Mouse (Mus musculus) gastrocnemius, postnatal 14 days (tissue): ENCODE measurements around the gene Spata2. TPM values are rescaled to one million over a fixed set of nuclear protein-coding genes. Genes with fewer than 3 reads are reported as not detected.

Experiments
- DNase-seq: peaks from one replicate; pipeline ENCODE4 v3.0.0; 2021; ENCODE audit warnings: mixed read lengths
- intact Hi-C: fragments of 180-260 bp; cut with DNase I; formaldehyde crosslinking; loops from one replicate; pipeline ENCODE4 v1.15.1; 2025; ENCODE audit warnings: low total_unique reads
- total RNA-seq, 2 experiments: library from RNA; stranded (reverse); gene quantifications; 2 replicates each; pipeline ENCODE4 v1.2.3; 2021

The Spata2 gene
- total RNA-seq, 2 experiments from 2014 or later, result 11.6 to 15.7 TPM

GRCm38 (mm10) chr2:167485501-167486377 lies 6.9 kb downstream of the Spata2 start:
- intact Hi-C loops, result no loop called here

GRCm38 (mm10) chr2:167484932-167485331 lies 7.8 kb downstream of the Spata2 start:
- intact Hi-C loops, result no loop called here
- no peak for DNase-seq

More at GRCm38 (mm10) chr2:167485501-167486377, 6.9 kb downstream of the Spata2 start:
- peak; percentile 68 for DNase-seq

- intact Hi-C loops, result no loop called here
- no peak for DNase-seq
Measured at GRCm38 (mm10) chr2:167483827-167484410, 8.8 kb downstream of the Spata2 start.

GRCm38 (mm10) chr2:167483081-167483826 lies 9.4 kb downstream of the Spata2 start:
- intact Hi-C loops, result no loop called here
- no peak for DNase-seq

GRCm38 (mm10) chr2:167482681-167483080 lies 10.0 kb downstream of the Spata2 start:
- intact Hi-C loops, result no loop called here

GRCm38 (mm10) chr2:167479501-167479900 lies 13.2 kb downstream of the Spata2 start:
- no peak for DNase-seq
- intact Hi-C loops, result no loop called here

More at GRCm38 (mm10) chr2:167482681-167483080, 10.0 kb downstream of the Spata2 start:
- no peak for DNase-seq

- DNase-seq, result no peak
- intact Hi-C loops, result no loop called here
Measured at GRCm38 (mm10) chr2:167478128-167478527, 14.6 kb downstream of the Spata2 start.

- intact Hi-C loops, result no loop called here
- DNase-seq, result no peak
Measured at GRCm38 (mm10) chr2:167476762-167477161, 15.9 kb downstream of the Spata2 start.

- DNase-seq, result peak; percentile 63
- intact Hi-C loops, result no loop called here
Measured at GRCm38 (mm10) chr2:167476200-167476688, 16.4 kb downstream of the Spata2 start.

GRCm38 (mm10) chr2:167475596-167475995 lies 17.1 kb downstream of the Spata2 start:
- intact Hi-C loops, result no loop called here
- no peak for DNase-seq

GRCm38 (mm10) chr2:167474218-167474617 lies 18.5 kb downstream of the Spata2 start:
- DNase-seq, result no peak
- intact Hi-C loops, result no loop called here

GRCm38 (mm10) chr2:167471585-167471984 lies 21.1 kb downstream of the Spata2 start:
- intact Hi-C loops, result no loop called here
- no peak for DNase-seq

GRCm38 (mm10) chr2:167470611-167471010 lies 22.1 kb downstream of the Spata2 start:
- no peak for DNase-seq
- intact Hi-C loops, result no loop called here

- no peak for DNase-seq
- intact Hi-C loops, result no loop called here
Measured at GRCm38 (mm10) chr2:167468444-167468843, 24.2 kb downstream of the Spata2 start.

- intact Hi-C loops, result no loop called here
- DNase-seq, result no peak
Measured at GRCm38 (mm10) chr2:167467214-167467613, 25.5 kb downstream of the Spata2 start.

GRCm38 (mm10) chr2:167465951-167466350 lies 26.7 kb downstream of the Spata2 start:
- intact Hi-C loops, result no loop called here
- no peak for DNase-seq

- intact Hi-C loops, result loop anchor here (5.0 kb wide), 1 partner anchor 42 kb away; the partner anchor contains the start of gene Slc9a8
- DNase-seq, result no peak
Measured at GRCm38 (mm10) chr2:167463802-167464201, 28.9 kb downstream of the Spata2 start.

GRCm38 (mm10) chr2:167462954-167463353 lies 29.7 kb downstream of the Spata2 start:
- intact Hi-C loops, result loop anchor here (5.0 kb wide), 1 partner anchor 41 kb away; the partner anchor contains the start of gene Slc9a8
- DNase-seq, result peak; percentile 72

- no peak for DNase-seq
- intact Hi-C loops, result no loop called here
Measured at GRCm38 (mm10) chr2:167459071-167459865, 33.4 kb downstream of the Spata2 start.
